Mouse (Mus musculus) cerebellum, adult 2 months (tissue): ENCODE measurements around the gene Cnksr1. TPM values are rescaled to one million over a fixed set of nuclear protein-coding genes. Genes with fewer than 3 reads are reported as not detected.

Experiments used
- DNase-seq, 2 experiments: peaks; one replicate each; pipeline ENCODE4 v3.0.0; 2021
- H3K27ac ChIP-seq: fragments of 200-500 bp; 2 replicates; pipeline ENCODE4 v1.5.1; 2012; ENCODE audit warnings: low read length, control low read depth, inconsistent platforms; ENCODE audit not compliant: insufficient read depth
- H3K27me3 ChIP-seq: fragments of 200-500 bp; 2 replicates; pipeline ENCODE4 v1.6.1; 2012; ENCODE audit warnings: inconsistent platforms, mild to moderate bottlenecking, low read length, moderate library complexity; ENCODE audit not compliant: control insufficient read depth, insufficient read depth
- H3K4me1 ChIP-seq: fragments of 200-500 bp; 2 replicates; pipeline ENCODE4 v1.6.1; 2011; ENCODE audit warnings: low read length; ENCODE audit not compliant: control insufficient read depth, insufficient read depth
- H3K4me3 ChIP-seq: fragments of 200-500 bp; replicated peaks from 2 replicates; pipeline ENCODE3; 2011; ENCODE audit warnings: mild to moderate bottlenecking, low read depth, low read length, control low read depth; ENCODE audit not compliant: insufficient read depth
- CTCF ChIP-seq: fragments of 200-500 bp; IDR thresholded peaks from 2 replicates; pipeline ENCODE4 v1.5.1; 2011; ENCODE audit warnings: low read depth, mild to moderate bottlenecking, control low read depth, low read length, moderate library complexity, borderline replicate concordance; ENCODE audit not compliant: insufficient read depth
- POLR2A ChIP-seq: fragments of 200-500 bp; IDR thresholded peaks from 2 replicates; pipeline ENCODE4 v1.6.1; 2011; ENCODE audit warnings: low read length, control low read depth, borderline replicate concordance; ENCODE audit not compliant: insufficient read depth
- WGBS: fragments of 180-500 bp; shearing (Covaris S2); methylation state at CpG from one replicate; pipeline ENCODE4 v1.1.7; 2018; 5-methylcytosine and 5-hydroxymethylcytosine counted together
- polyA plus RNA-seq: library from polyadenylated mRNA; depleted of rRNA; stranded (reverse); fragments of >200 nt; gene quantifications from 2 replicates; pipeline ENCODE4 v1.2.3, GENCODE M21; 2012

Gene Cnksr1
- polyA plus RNA-seq, 1 experiment: 0.56 TPM

GRCm38 (mm10) chr4:134243516-134244250 lies 5.5 kb upstream of the Cnksr1 start, which contains the start of gene E130218I03Rik:
E130218I03Rik (plus strand) TSS chr4:134243662.
- H3K4me3 ChIP-seq: no peak within 1 kb of the TSS
- H3K27me3 ChIP-seq: no peaks in the 10 kb centered on the region
- WGBS: 53% methylated on average over 17 of the region's 17 CpGs
- peaks cover 3% of the 10 kb centered on the region; the same call in 1 of the 2 replicates for H3K4me1 ChIP-seq
- TF ChIP-seq POLR2A: no peak
- TF ChIP-seq CTCF: no peak
- no peak within 1 kb of the TSS for H3K27ac ChIP-seq
- no peak for DNase-seq

- H3K4me3 ChIP-seq: no peak overlapping the region
- H3K27ac ChIP-seq: no peak overlapping the region
- peak; percentile 43 to 55 for DNase-seq
- H3K27me3 ChIP-seq: no peaks in the 10 kb centered on the region
- WGBS: 2% methylated on average over 10 of the region's 10 CpGs
- H3K4me1 ChIP-seq: peaks cover 9% of the 10 kb centered on the region; the same call in 1 of the 2 replicates
- TF ChIP-seq CTCF (no peak), POLR2A (no peak)
Observed at GRCm38 (mm10) chr4:134238686-134239085, 487 bp upstream of the Cnksr1 start.

- WGBS: 59% methylated on average over 19 of the region's 19 CpGs
- peaks cover 13% of the 10 kb centered on the region; the same call in 1 of the 2 replicates for H3K4me1 ChIP-seq
- H3K27ac ChIP-seq: no peak overlapping the region
- H3K27me3 ChIP-seq: no peaks in the 10 kb centered on the region
- TF ChIP-seq POLR2A (no peak), CTCF (no peak)
- H3K4me3 ChIP-seq: peak overlapping the region; percentile 14
- DNase-seq: no peak
Observed at GRCm38 (mm10) chr4:134237582-134238278, 469 bp downstream of the Cnksr1 start.

GRCm38 (mm10) chr4:134234876-134235275 lies 3.3 kb downstream of the Cnksr1 start:
- 36% methylated on average over 5 of the region's 5 CpGs for WGBS
- no peaks in the 10 kb centered on the region for H3K27me3 ChIP-seq
- TF ChIP-seq POLR2A (no peak), CTCF (no peak)
- H3K4me1 ChIP-seq: peaks cover 13% of the 10 kb centered on the region; the same call in 1 of the 2 replicates
- H3K27ac ChIP-seq: no peak overlapping the region
- no peak overlapping the region for H3K4me3 ChIP-seq
- peak in 1 of 2 experiments; percentile 22 for DNase-seq

GRCm38 (mm10) chr4:134230431-134230830 lies 7.8 kb downstream of the Cnksr1 start:
- no peaks in the 10 kb centered on the region for H3K27me3 ChIP-seq
- WGBS: 41% methylated on average over 8 of the region's 8 CpGs

GRCm38 (mm10) chr4:134227194-134227593 lies 11.0 kb downstream of the Cnksr1 start, which contains the start of gene Catsper4:
Catsper4 (minus strand) TSS chr4:134227383.
- Histone ChIP-seq H3K4me3 (no peak within 1 kb of the TSS), H3K27ac (no peak within 1 kb of the TSS), H3K27me3 (no peaks in the 10 kb centered on the region), H3K4me1 (no peaks in the 10 kb centered on the region)
- TF ChIP-seq CTCF (no peak), POLR2A (no peak)
- no peak for DNase-seq
- WGBS: 76% methylated on average over 8 of the region's 8 CpGs

More at GRCm38 (mm10) chr4:134230431-134230830, 7.8 kb downstream of the Cnksr1 start:
- DNase-seq: no peak
- H3K4me1 ChIP-seq: peaks cover 5% of the 10 kb centered on the region; the same call in 1 of the 2 replicates
- TF ChIP-seq CTCF (no peak), POLR2A (no peak)
- H3K27ac ChIP-seq: no peak overlapping the region
- no peak overlapping the region for H3K4me3 ChIP-seq

GRCm38 (mm10) chr4:134222793-134223600 lies 15.2 kb downstream of the Cnksr1 start:
- no peaks in the 10 kb centered on the region for H3K4me1 ChIP-seq
- no peak for TF ChIP-seq CTCF
- no peak for TF ChIP-seq POLR2A
- no peaks in the 10 kb centered on the region for H3K27me3 ChIP-seq
- H3K27ac ChIP-seq: no peak overlapping the region
- no peak for DNase-seq
- no peak overlapping the region for H3K4me3 ChIP-seq
- 64% methylated on average over 11 of the region's 11 CpGs for WGBS
